Mouse (Mus musculus) duodenum, adult 2 months (tissue): Measurements from ENCODE around the gene Dnajc25. TPM values are rescaled to one million over a fixed set of nuclear protein-coding genes. Genes with fewer than 3 reads are reported as not detected.

Source experiments
- polyA plus RNA-seq: library from polyadenylated mRNA; depleted of rRNA; stranded (reverse); fragments of >200 nt; gene quantifications from 2 replicates; pipeline ENCODE4 v1.2.3, GENCODE M21; 2012; ENCODE audit warnings: low replicate concordance; rRNA removed

The Dnajc25 gene
- 3.5 and 4.2 TPM in 2 replicates for polyA plus RNA-seq

GRCm38 (mm10) chr4:58994762-58995161 is at the start of gene Dnajc25:
Dnajc25 (plus strand) TSS chr4:58995062.

GRCm38 (mm10) chr4:58986540-58987190 is 8.2 kb upstream of the Dnajc25 start, which contains the start of gene Ptgr1:
Ptgr1 (minus strand) TSS chr4:58987119.

DNA sequence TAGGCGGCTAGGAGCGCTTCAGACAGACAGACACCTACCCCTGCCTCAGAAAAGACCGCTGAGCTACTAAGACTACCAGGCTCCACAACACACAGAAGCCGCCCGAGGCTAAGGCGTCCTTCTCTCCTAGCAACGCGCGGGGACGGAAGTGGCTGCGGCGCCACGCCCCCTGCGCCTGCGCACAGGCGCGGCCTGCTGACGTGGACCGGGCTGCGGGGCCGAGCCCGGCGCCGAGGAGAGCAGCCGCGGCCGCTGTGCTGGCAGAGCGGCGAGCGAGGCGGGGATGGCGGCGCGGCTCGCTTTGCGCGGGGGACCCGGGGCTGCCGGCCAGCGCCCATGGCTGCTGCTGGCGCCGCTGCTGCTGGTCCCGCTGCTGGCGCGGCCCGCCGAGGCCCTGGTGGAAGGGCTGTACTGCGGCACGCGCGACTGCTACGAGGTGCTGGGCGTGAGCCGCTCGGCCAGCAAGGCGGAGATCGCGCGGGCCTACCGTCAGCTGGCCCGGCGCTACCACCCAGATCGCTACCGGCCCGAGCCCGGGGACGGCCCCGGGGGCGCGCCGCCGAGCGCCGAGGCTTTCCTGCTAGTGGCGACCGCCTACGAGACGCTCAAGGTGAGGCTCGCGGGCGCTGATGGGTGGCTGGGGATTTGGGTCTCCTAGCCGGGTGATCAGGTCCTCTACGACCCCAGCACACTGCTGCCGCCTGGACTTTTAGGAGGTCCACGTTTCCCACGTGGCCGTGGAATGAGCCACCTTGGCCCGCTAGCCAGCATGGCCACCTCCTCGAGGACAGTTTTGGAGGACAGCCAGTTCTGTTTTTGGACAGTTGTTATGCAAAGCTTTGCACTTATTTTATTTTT is 8.3 kb downstream of the Dnajc25 start, which contains the start of gene Gm20503:
Gene Gm20503, plus strand, starts transcription at position 263 of the 858 bp plus-strand sequence.

GRCm38 (mm10) chr4:59034918-59035785 is 40.3 kb downstream of the Dnajc25 start, which contains the start of gene Gng10:
Gng10 (plus strand) TSS chr4:59035088.

Other genes starting within 250 kb of the Dnajc25 start
- 0.04 TPM in 1 of 2 replicates, not detected in the other for gene Olfr267, start 207.3 kb upstream of the Dnajc25 start, polyA plus RNA-seq
- gene Ecpas, start 82.3 kb upstream of the Dnajc25 start, polyA plus RNA-seq, result 26.9 and 30.1 TPM in 2 replicates
- not detected in 2 replicates for gene Zkscan16, start 51.4 kb upstream of the Dnajc25 start, polyA plus RNA-seq
- gene Ptgr1, start 7.9 kb upstream of the Dnajc25 start, polyA plus RNA-seq, result 12.7 and 12.9 TPM in 2 replicates
- gene Gm20503, start 8.1 kb downstream of the Dnajc25 start, polyA plus RNA-seq, result 3.7 TPM in 1 of 2 replicates, not detected in the other
- 5.7 and 14.0 TPM in 2 replicates for gene Gng10, start 40.0 kb downstream of the Dnajc25 start, polyA plus RNA-seq
- not detected in 2 replicates for gene AI481877, start 143.9 kb downstream of the Dnajc25 start, polyA plus RNA-seq
- gene Ugcg, start 194.2 kb downstream of the Dnajc25 start, polyA plus RNA-seq, result 26.4 and 37.0 TPM in 2 replicates